Mouse (Mus musculus) hindbrain, embryonic 12.5 days (tissue): Measurements from ENCODE around the gene Suz12. TPM values are rescaled to one million over a fixed set of nuclear protein-coding genes. Genes with fewer than 3 reads are reported as not detected.
A peak's percentile ranks its signal among the peaks of the same experiment; 100 is the strongest.
"Not testable (repeated sequence)": the region's sequence is repeated elsewhere in the genome, so short reads cannot be mapped to it uniquely, and the experiment has no call there.

ENCODE experiments used
- ATAC-seq: fragments of 200-750 bp; cut with Nextera tagmentation; 2 replicates; pipeline ENCODE4 v1.8.0; 2017; ENCODE audit warnings: moderate TSS enrichment; ENCODE audit not compliant: low FRiP score
- H3K27ac ChIP-seq: fragments of 300-500 bp; sonication (generic); 2 replicates; pipeline ENCODE4 v1.5.1; 2016; ENCODE audit warnings: mild to moderate bottlenecking
- H3K27me3 ChIP-seq: fragments of 300-500 bp; sonication (generic); 2 replicates; pipeline ENCODE4 v1.6.1; 2016; ENCODE audit warnings: mild to moderate bottlenecking
- H3K36me3 ChIP-seq: fragments of 300-500 bp; sonication (generic); 2 replicates; pipeline ENCODE4 v1.6.1; 2016; ENCODE audit warnings: mild to moderate bottlenecking
- H3K4me1 ChIP-seq: fragments of 300-500 bp; sonication (generic); 2 replicates; pipeline ENCODE4 v1.6.1; 2016
- H3K4me2 ChIP-seq: fragments of 300-500 bp; sonication (generic); replicated peaks from 2 replicates; pipeline ENCODE4 v1.6.1; 2016; ENCODE audit warnings: mild to moderate bottlenecking
- H3K4me3 ChIP-seq: fragments of 300-500 bp; sonication (generic); 2 replicates; pipeline ENCODE4 v1.5.1; 2016; ENCODE audit warnings: mild to moderate bottlenecking
- H3K9ac ChIP-seq: fragments of 300-500 bp; sonication (generic); 2 replicates; pipeline ENCODE4 v1.6.1; 2016; ENCODE audit warnings: mild to moderate bottlenecking, moderate library complexity
- H3K9me3 ChIP-seq: fragments of 300-500 bp; sonication (generic); replicated peaks from 2 replicates; pipeline ENCODE4 v1.6.1; 2016; ENCODE audit warnings: mild to moderate bottlenecking
- WGBS: fragments of 180-500 bp; shearing (Covaris S2); methylation state at CpG from one replicate; pipeline ENCODE4 v1.1.7; 2016; 5-methylcytosine and 5-hydroxymethylcytosine counted together
- polyA plus RNA-seq: library from polyadenylated mRNA; unstranded; fragments of >200 nt; fragmentation: Nextera tagmentation; extraction: Ambion mirVana; gene quantifications from 2 replicates; pipeline ENCODE4 v1.2.1, GENCODE M21; 2016

Gene Suz12
- polyA plus RNA-seq, 1 experiment from 2014 or later: 26.3 TPM

GRCm38 (mm10) chr11:79994271-79994988 lies 1.5 kb downstream of the Suz12 start:
- WGBS: 6% methylated on average over 7 of the region's 7 CpGs
- H3K9ac ChIP-seq: peak overlapping the region; percentile 96
- H3K27me3 ChIP-seq: no peaks in the 10 kb centered on the region
- peak overlapping the region; percentile 72 for H3K4me3 ChIP-seq
- H3K36me3 ChIP-seq: peaks cover 13% of the 10 kb centered on the region
- no peak overlapping the region for H3K27ac ChIP-seq
- H3K4me2 ChIP-seq: peak overlapping the region; percentile 60
- H3K9me3 ChIP-seq: no peaks in the 10 kb centered on the region
- H3K4me1 ChIP-seq: no peaks in the 10 kb centered on the region
- no peak for ATAC-seq

DNA sequence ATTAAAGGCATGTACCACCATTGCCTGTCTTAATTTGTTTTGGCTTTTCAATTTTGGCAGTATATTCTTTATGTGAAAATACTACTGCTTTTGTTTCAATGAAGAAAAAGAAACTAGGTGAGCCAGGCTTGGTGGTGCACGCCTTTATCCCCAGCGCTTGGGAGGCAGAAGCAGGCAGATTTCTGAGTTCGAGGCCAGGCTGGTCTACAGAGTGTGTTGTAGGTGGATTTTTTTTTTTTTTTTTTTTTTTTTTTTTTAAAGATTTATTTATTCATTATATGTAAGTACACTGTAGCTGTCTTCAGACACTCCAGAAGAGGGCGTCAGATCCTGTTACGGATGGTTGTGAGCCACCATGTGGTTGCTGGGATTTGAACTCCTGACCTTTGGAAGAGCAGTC lies 23.6 kb downstream of the Suz12 start:
- H3K4me1 ChIP-seq, H3K27me3 ChIP-seq, H3K27ac ChIP-seq, H3K9ac ChIP-seq, H3K9me3 ChIP-seq, H3K4me3 ChIP-seq, ATAC-seq, H3K4me2 ChIP-seq: not testable (repeated sequence)
- 100% methylated on average over 3 of the region's 5 CpGs for WGBS
- peaks cover 50% of the 10 kb centered on the region for H3K36me3 ChIP-seq

GRCm38 (mm10) chr11:80019792-80020191 lies 26.9 kb downstream of the Suz12 start:
- 100% methylated on average over 1 of the region's 1 CpGs for WGBS
- Histone ChIP-seq H3K4me3 (no peak overlapping the region), H3K9me3 (no peaks in the 10 kb centered on the region), H3K4me1 (no peaks in the 10 kb centered on the region), H3K27ac (no peak overlapping the region), H3K36me3 (peaks cover 50% of the 10 kb centered on the region), H3K4me2 (no peak overlapping the region), H3K27me3 (no peaks in the 10 kb centered on the region), H3K9ac (no peak overlapping the region)
- no peak for ATAC-seq

- Histone ChIP-seq H3K9ac (no peak overlapping the region), H3K27me3 (no peaks in the 10 kb centered on the region), H3K27ac (no peak overlapping the region), H3K36me3 (peaks cover 52% of the 10 kb centered on the region), H3K9me3 (no peaks in the 10 kb centered on the region), H3K4me1 (no peaks in the 10 kb centered on the region), H3K4me3 (no peak overlapping the region), H3K4me2 (no peak overlapping the region)
- WGBS: 88% methylated on average over 4 of the region's 4 CpGs
- ATAC-seq: no peak
Measured at GRCm38 (mm10) chr11:80021306-80021705, 28.4 kb downstream of the Suz12 start.

DNA sequence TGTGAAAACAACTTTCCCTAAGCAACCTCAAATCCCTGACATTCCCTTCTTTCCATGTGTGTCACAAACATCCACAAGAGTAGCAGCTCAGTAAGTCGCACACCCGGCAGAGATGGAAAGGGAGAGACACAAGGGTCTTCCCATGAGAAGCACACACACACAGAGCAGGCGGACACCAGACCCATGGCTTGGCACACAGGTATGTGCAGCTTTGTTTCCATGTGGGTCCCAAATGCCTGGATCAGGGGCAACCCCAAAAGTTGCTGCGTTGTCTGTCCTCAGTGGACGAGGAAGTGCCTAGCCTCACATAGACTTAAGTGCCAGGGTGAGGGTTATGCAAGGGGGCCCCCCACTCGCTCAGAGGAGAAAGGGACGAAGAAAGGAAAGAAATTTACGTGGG lies 44.6 kb downstream of the Suz12 start:
- Histone ChIP-seq H3K4me1 (no peaks in the 10 kb centered on the region), H3K9me3 (no peaks in the 10 kb centered on the region), H3K9ac (no peak overlapping the region), H3K36me3 (peaks cover 26% of the 10 kb centered on the region), H3K4me3 (no peak overlapping the region), H3K27ac (no peak overlapping the region), H3K27me3 (no peaks in the 10 kb centered on the region), H3K4me2 (no peak overlapping the region)
- WGBS: 78% methylated on average over 8 of the region's 8 CpGs
- no peak for ATAC-seq

- H3K36me3 ChIP-seq: peaks cover 10% of the 10 kb centered on the region
- no peak overlapping the region for H3K4me3 ChIP-seq
- no peak overlapping the region for H3K9ac ChIP-seq
- H3K27me3 ChIP-seq: no peaks in the 10 kb centered on the region
- no peak for ATAC-seq
- H3K9me3 ChIP-seq: no peaks in the 10 kb centered on the region
- no peak overlapping the region for H3K4me2 ChIP-seq
- H3K4me1 ChIP-seq: no peaks in the 10 kb centered on the region
- 58% methylated on average over 10 of the region's 10 CpGs for WGBS
- no peak overlapping the region for H3K27ac ChIP-seq
Measured at GRCm38 (mm10) chr11:80042615-80043418, 49.9 kb downstream of the Suz12 start.

DNA sequence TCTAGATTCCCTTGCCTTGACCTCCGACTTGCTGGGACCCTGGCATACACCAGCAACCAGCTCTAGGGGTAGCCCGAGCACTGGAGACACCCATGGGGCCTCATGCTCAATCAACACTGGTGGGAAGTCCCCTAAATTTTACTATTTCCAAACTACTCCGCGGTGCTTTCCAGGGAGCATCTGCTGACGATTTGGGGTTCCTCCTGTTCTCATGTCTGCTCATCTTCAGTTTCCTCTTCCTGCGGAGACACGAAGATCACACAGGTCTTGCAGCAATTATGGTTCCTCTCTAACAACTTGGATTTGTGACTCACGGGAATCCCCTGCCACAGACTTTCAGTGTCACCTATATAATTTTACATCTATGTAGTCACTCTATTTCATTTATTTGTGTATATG lies 50.5 kb downstream of the Suz12 start:
- peaks cover 14% of the 10 kb centered on the region for H3K36me3 ChIP-seq
- no peak overlapping the region for H3K4me3 ChIP-seq
- no peak for ATAC-seq
- H3K9me3 ChIP-seq: no peaks in the 10 kb centered on the region
- no peak overlapping the region for H3K27ac ChIP-seq
- no peak overlapping the region for H3K4me2 ChIP-seq
- no peaks in the 10 kb centered on the region for H3K4me1 ChIP-seq
- H3K9ac ChIP-seq: no peak overlapping the region
- 83% methylated on average over 8 of the region's 8 CpGs for WGBS
- H3K27me3 ChIP-seq: no peaks in the 10 kb centered on the region

DNA sequence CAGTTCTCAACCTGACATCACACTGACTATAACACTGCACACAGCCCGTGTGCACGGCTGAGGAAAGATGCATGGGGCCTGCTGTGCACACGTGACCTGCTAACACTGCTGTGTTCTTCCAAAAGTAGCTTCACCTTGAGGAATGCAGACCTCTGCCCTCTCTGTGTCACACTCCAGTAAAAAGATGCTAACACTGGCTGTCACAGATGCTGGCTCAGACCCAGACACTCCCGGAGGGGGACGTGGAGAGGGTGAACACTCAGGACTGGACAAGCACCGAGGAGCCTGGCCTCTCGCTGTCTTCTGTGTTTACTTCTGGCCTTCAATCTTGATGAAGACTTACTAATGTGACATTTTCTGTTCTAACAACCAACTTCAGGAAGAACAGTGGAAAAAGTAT lies 54.0 kb downstream of the Suz12 start:
- Histone ChIP-seq H3K4me1 (no peaks in the 10 kb centered on the region), H3K36me3 (peaks cover 16% of the 10 kb centered on the region), H3K27ac (no peak overlapping the region), H3K4me3 (no peak overlapping the region), H3K27me3 (no peaks in the 10 kb centered on the region), H3K4me2 (no peak overlapping the region), H3K9me3 (no peaks in the 10 kb centered on the region), H3K9ac (no peak overlapping the region)
- 81% methylated on average over 7 of the region's 7 CpGs for WGBS
- ATAC-seq: no peak

- no peaks in the 10 kb centered on the region for H3K27me3 ChIP-seq
- H3K36me3 ChIP-seq: peaks cover 22% of the 10 kb centered on the region
- no peak for ATAC-seq
- WGBS: 62% methylated on average over 2 of the region's 2 CpGs
- H3K4me1 ChIP-seq: no peaks in the 10 kb centered on the region
- H3K4me3 ChIP-seq: no peak overlapping the region
- no peaks in the 10 kb centered on the region for H3K9me3 ChIP-seq
- no peak overlapping the region for H3K9ac ChIP-seq
- no peak overlapping the region for H3K27ac ChIP-seq
- no peak overlapping the region for H3K4me2 ChIP-seq
Measured at GRCm38 (mm10) chr11:80050088-80050487, 57.2 kb downstream of the Suz12 start.

DNA sequence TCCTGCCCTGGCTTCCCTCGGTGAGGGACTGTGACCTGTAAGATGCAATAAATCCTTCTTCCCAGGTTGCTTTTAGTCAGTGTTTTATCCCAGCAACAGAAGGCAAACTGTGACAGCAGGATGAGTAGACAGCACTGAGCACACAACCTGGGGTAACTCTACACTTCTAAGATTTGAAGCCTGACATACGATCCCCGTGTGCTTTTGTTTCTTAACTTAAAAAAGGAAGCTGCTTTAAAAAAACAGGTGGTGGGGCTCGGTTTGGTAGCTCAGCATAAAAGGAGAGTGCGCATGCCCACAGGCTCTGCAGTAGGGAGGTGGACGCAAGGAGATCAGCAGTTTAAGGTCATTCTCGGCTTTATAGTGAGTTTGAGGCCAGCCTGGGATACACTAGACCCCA lies 59.5 kb downstream of the Suz12 start:
- no peaks in the 10 kb centered on the region for H3K4me1 ChIP-seq
- H3K9me3 ChIP-seq: no peaks in the 10 kb centered on the region
- H3K36me3 ChIP-seq: peaks cover 30% of the 10 kb centered on the region
- H3K4me3 ChIP-seq: no peak overlapping the region
- H3K9ac ChIP-seq: no peak overlapping the region
- no peak overlapping the region for H3K27ac ChIP-seq
- 78% methylated on average over 7 of the region's 7 CpGs for WGBS
- no peak overlapping the region for H3K4me2 ChIP-seq
- no peaks in the 10 kb centered on the region for H3K27me3 ChIP-seq
- no peak for ATAC-seq

DNA sequence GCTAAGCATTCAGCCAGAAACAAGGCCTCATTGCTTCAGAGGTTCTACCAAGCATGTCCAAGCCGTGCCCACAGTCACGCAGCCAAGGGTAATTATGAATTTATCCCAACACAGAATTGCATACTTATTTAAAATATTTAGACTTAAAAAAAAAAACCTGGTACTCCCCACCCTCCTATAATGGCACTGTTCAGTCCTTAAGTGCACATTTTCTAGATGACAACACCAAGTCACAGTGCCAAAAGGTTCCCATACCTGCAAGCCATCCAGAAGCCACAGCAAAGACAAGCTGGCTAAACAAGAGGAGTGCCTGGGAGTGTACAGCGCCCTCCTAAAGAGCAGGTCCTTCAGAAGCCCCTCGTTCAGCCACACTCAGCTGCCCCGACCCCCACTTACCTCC lies 60.3 kb downstream of the Suz12 start:
- 85% methylated on average over 5 of the region's 5 CpGs for WGBS
- Histone ChIP-seq H3K4me2 (no peak overlapping the region), H3K27me3 (no peaks in the 10 kb centered on the region), H3K9ac (no peak overlapping the region), H3K4me1 (no peaks in the 10 kb centered on the region), H3K9me3 (no peaks in the 10 kb centered on the region), H3K36me3 (peaks cover 31% of the 10 kb centered on the region), H3K4me3 (no peak overlapping the region), H3K27ac (no peak overlapping the region)
- no peak for ATAC-seq

- Histone ChIP-seq H3K9me3 (no peaks in the 10 kb centered on the region), H3K9ac (no peak overlapping the region), H3K27ac (no peak overlapping the region), H3K4me1 (no peaks in the 10 kb centered on the region), H3K27me3 (no peaks in the 10 kb centered on the region), H3K4me2 (no peak overlapping the region), H3K4me3 (no peak overlapping the region), H3K36me3 (peaks cover 37% of the 10 kb centered on the region)
- 87% methylated on average over 4 of the region's 4 CpGs for WGBS
- ATAC-seq: no peak
Measured at GRCm38 (mm10) chr11:80054659-80055058, 61.8 kb downstream of the Suz12 start.

- Histone ChIP-seq H3K9me3 (no peaks in the 10 kb centered on the region), H3K27me3 (no peaks in the 10 kb centered on the region), H3K36me3 (peaks cover 41% of the 10 kb centered on the region), H3K4me3 (no peak overlapping the region), H3K9ac (no peak overlapping the region), H3K27ac (no peak overlapping the region), H3K4me2 (no peak overlapping the region), H3K4me1 (no peaks in the 10 kb centered on the region)
- WGBS: 93% methylated on average over 9 of the region's 9 CpGs
- ATAC-seq: no peak
Measured at GRCm38 (mm10) chr11:80056141-80056540, 63.2 kb downstream of the Suz12 start.
